Mouse (Mus musculus): ENCODE measurements at regions not wholly inside any gene's neighbourhood (a gene's known extent, or its start where the extent isn't known, plus 50 kb on each side); places are given as distances from the start of the nearest gene placed in this dataset.
"Not testable (repeated sequence)": the region's sequence is repeated elsewhere in the genome, so short reads cannot be mapped to it uniquely, and the experiment has no call there.

DNA sequence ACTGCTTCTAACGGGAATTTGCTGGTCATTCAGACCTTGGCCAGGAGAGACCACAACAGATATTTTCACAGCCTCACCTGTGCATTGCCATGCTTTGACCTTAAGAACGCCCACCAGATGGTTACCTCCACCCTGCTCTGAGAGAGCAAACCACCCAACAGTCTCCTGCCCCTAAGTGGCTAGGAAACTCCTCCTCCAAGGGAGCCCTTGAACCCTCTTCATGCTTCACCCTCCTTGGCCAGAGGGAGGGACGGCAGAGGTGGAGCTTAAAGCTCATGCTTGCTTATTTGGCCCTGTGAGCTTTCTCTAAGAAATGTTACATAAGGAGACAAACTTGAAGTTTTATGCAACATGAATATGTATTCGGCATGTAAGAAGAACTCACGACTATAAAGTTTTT is 645.0 kb upstream of the Gm19410 start:
- 64% methylated on average over 5 of the region's 5 CpGs for WGBS
- no peak for DNase-seq (ENCODE audit: low read depth, low spot score)

DNA sequence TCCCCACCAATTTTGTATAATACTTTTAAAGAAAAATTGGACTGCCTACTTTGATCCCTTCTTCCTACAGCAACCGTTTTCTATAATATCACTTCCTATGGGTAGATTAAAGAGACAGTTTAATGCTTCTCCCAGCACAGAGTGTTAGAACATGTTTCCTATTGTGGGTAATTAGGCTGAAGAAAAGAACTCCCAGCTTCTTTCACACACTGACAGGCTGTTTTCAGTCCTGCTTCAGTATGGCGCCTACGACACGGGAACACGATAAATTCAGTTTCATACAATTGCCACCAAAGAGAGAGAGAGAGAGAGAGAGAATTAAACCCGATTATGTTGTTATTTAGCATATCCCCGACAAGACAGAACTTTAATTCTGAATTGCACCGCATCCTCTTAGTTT is 644.5 kb upstream of the Gm19410 start:
- WGBS: 92% methylated on average over 8 of the region's 8 CpGs
- DNase-seq (ENCODE audit: low read depth, low spot score): no peak

DNA sequence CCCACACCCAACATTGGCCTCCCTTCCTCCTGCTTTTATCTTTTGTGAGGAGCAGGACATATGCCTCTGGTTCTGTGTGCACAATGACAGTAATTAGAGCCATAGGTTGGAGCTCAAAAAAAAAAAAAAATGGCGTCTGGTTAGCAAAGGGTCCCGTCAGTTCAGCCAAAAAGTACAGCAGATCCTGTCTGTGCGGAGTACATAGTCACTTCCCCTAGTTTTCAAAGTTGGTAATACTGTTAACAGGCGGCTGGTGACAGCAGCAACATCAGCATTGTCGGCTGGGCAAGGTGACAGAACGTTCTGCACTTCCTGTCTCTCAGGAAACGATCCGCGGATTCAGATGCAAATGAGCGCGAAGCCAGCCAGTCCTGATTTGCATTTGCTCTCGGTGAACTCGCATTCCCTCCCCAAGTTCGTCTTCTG is 642.4 kb upstream of the Gm19410 start:
- 22% methylated on average over 14 of the region's 14 CpGs for WGBS

DNA sequence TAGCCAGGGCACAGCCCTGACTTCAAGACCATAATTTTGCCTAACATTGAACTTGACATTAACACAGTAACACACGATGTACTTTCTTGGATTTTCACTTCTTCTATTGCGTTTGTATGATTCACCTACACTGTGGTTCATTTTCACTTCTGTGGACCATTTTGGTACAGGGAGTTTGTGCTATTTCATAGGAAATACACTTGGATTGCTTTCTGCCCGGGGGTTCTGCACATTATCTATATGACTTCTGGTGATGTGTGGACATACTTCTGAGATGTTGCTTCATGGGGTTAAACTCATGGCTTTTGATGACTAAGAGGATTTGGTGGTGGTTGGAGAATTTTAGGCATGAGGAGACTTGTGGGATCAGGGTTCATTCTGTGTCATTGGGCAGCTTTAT is 640.4 kb upstream of the Gm19410 start:
- 87% methylated on average over 3 of the region's 3 CpGs for WGBS
- no peak for DNase-seq (ENCODE audit: low read depth, low spot score)

More for the DNA sequence above, 642.4 kb upstream of the Gm19410 start:
- no peak for DNase-seq (ENCODE audit: low read depth, low spot score)

DNA sequence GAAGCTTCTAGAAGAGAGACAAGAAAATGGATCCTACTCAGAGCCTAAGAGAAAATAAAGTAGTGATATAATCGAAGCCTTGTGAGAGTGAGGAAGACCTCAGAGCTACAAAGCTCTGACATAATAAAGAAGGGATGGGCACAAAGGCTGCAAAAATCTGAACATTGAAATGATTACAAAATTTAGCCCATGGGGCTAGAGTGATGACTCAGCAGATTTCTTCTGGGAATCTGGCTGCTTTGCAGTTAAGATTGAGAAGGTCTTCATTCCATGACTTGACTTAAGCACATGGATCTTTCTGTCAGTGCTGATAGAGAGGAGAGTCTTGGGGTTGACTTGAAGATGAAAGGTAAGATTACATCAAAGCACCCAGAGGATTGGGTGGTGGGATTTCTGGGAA is 633.3 kb upstream of the Gm19410 start:
- DNase-seq (ENCODE audit: low read depth, low spot score): no peak
- 81% methylated on average over 1 of the region's 1 CpGs for WGBS

DNA sequence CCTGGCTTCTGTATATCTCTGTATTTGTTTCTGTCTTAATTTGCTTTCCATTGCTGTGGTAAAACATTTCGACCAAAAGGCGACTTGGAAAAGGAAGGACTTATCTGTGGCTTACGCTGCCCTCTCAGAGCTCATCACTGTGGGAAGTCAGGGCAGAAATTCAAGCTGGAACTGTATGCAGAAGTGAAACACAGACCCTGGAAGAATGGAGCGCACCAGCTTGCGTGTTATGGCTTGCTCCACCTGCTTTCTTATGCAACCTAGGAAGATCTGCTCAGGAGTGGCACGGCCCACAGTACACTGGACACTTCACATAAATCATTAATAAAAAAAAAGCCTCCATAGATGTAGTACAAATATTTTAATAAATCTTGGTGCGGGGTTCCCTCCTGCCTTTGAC is 630.0 kb upstream of the Gm19410 start:
- WGBS: 78% methylated on average over 7 of the region's 7 CpGs
- DNase-seq (ENCODE audit: low read depth, low spot score): no peak

DNA sequence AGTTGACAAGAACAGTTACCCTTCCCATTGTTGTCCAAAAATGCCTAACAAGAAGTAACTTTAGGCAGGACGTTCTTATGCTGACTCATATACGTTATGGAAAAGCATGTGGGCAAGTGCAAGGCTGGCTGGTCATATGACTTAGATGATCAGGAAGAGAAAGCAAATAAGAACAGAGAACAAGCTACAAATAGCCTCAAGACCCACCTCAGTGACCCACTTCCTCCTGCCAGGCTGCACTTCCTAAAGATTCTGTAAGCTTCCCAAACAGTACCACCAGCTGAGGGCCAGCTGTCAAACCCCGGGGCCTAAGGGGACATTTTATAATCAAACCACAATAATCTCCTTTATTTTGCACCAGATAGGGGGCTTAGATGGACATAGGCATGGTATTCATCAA is 628.9 kb upstream of the Gm19410 start:
- 75% methylated on average over 3 of the region's 3 CpGs for WGBS
- no peak for DNase-seq (ENCODE audit: low read depth, low spot score)

DNA sequence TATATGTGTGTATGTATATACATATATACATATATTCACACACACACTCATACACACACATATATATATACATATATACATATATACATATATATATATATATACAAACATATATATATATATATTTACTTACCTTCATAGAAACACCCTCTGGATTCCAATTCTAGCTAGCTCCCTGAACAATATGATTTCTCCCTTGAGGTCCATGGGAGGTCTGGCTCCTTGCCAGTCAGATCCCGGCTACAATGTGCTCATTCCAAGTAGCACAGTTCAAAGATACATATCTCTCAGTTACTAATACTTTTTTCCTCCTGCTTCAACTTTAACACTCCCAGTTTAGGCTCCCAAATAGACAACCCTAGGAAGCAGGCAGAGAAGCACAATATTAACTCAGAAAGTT is 624.8 kb upstream of the Gm19410 start:
- WGBS: 72% methylated on average over 1 of the region's 1 CpGs
- no peak for DNase-seq (ENCODE audit: low read depth, low spot score)

DNA sequence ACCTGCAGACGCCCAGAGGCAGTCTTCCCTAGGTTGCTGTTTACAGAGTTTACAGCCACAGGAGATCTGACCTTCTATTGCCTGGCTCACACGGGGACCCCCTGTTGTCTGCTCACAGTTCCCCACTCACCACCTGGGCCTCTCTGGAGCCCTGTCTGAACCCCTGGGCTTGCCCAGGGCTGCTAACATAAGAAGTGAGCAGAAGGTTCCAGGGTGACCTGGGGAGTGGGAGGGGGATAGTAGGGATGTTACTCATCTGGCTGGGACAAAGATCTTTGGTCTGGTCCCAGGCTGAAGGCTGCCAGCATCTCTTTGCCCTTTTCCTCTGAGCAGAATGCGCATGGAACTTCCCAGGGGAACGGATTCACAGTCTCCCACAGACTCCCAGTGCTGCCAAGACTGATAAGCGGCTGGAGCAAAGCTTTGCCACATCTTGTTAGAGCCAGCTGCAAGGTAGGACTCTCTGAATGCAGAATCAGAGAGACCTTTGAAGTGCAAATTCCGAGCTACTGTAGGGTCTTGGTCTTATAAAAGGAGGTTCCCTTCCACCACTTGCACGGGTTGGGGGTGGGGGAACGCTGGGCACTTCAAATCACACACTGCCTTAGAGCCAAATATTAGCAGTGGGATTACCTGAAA is 622.5 kb upstream of the Gm19410 start:
- DNase-seq (ENCODE audit: low read depth, low spot score): no peak
- 51% methylated on average over 8 of the region's 8 CpGs for WGBS

DNA sequence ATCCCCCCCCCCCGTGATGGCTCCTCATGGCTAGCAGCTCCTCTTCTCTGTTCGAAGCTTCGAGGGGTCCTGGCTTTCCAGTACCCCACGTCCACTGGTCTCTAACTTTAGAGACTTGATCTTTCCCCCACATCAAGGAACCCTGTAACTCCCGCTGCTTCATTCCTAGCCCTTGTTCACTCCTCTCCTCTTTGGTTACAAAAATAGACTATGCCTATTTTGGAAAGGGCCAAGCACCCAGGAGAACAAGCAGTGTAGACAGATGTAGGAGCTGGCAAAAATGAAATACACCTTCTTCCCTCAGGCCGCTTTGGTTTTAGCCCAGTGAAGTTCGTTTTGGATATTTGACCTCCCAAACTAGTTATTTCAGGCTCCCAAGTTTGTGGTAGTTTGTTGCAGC is 621.9 kb upstream of the Gm19410 start:
- WGBS: 67% methylated on average over 7 of the region's 7 CpGs
- DNase-seq (ENCODE audit: low read depth, low spot score): no peak

DNA sequence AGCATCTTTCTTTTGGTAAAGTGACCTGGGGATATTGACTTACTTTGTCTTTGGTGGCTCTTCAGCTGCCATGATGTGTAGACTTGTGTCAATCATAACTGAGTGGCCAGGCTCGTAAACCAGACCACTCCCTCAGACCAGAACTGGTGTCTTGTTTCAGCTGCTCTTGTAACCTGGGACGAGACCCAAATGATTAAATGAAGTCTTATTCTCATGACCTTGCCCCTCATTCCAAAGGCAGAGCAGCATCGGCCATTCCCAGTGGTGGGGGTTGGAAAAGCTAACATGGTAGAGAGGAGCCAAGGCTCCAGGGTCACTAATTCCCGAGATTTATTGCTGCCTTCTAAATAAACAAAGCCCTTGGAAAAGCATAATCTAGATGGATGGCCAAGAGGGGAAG is 621.2 kb upstream of the Gm19410 start:
- WGBS: 15% methylated on average over 4 of the region's 4 CpGs
- no peak for DNase-seq (ENCODE audit: low read depth, low spot score)

DNA sequence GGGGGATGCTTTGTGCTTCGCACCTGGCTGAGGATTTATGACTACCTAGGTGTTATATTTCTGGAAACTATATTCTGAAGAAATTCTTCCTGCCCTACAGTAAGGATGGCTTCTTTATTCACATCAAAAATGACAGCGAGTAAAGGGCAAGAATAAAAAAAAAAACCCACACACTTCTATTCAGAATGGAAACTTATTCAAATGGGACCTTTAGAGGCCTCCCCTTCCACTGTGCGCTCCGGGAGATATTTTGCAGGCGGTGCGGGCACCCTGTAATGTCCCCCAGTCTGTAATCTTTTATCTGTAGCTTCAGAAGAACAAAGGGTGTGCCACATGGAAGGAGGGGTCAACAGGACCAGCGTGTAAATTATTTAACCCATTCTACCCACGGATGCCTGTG is 618.1 kb upstream of the Gm19410 start:
- no peak for DNase-seq (ENCODE audit: low read depth, low spot score)
- WGBS: 88% methylated on average over 8 of the region's 8 CpGs

DNA sequence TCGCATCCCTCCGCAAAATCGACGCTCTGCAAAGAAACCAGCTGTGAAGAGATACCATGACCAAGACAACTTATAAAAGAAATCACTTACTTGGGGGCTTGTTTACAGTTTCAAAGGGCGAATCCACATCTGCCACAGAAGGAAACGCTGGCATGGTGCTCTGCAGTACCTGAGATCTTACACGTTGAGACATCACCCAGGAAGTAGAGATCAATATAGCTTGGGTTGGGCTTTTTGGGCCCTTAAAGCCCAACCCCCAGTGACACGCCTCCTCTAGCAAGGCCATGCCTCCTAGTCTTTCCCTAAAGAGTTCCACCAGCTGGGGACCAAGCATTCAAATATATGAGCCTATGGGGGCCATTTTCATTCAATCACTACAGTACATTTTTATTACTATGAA is 617.6 kb upstream of the Gm19410 start:
- DNase-seq (ENCODE audit: low read depth, low spot score): no peak
- WGBS: 83% methylated on average over 8 of the region's 8 CpGs

DNA sequence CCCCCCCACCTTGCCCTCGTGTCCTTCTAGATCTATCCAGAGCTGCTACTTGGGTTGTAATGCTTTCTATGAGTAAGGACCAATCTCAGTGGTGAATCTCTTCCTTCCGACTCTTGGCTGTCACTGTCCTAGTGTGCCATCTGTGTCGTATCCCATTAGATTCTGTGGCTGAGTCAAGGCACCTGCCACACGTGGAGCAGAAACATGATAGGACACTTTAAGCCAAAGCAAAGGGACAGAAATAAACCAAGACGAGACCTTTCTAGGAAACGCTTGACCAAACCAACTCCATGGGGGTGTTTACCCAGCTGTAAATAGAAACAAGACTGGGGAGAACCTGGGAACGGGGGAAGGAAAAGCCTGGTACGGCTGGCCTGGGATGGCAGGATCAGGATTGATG is 613.0 kb upstream of the Gm19410 start:
- 65% methylated on average over 7 of the region's 8 CpGs for WGBS
- no peak for DNase-seq (ENCODE audit: low read depth, low spot score)

DNA sequence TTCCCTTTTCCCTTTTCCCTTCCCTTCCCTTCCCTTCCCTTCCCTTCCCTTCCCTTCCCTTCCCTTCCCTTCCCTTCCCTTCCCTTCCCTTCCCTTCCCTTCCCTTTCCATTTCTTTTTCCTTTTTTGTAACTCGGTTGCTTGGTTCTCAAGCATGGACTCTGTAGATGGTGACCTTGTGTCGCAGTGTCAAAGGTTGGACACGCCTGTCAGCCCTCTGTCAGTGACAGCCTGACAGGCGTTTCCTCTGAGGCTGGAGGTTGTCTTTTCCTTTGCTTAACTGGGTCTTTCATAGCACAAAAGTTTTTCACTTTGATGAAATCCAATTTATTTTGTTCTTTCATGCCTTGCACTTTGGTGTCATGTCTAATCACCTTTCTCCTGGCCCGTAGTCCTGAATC is 609.3 kb upstream of the Gm19410 start:
- 49% methylated on average over 5 of the region's 5 CpGs for WGBS
- no peak for DNase-seq (ENCODE audit: low read depth, low spot score)

DNA sequence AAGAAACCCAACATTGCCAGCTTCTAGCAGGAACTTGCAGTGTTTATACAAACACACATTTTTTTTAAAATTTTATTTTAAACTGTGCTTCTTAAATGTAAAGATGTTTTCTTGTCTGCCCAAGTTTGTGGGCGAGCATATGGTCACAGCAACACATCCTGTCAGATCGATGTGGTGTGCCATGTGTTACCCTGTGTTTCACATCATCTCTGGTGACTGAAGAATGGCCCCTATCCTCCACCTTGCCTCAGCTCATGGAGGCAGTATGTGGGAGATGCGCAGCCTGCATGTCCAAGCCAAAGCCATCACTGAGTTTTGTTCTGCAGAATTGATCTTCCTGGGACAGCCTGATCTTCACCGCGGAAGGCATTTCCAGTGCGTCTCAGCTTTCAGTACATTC is 607.9 kb upstream of the Gm19410 start:
- no peak for DNase-seq (ENCODE audit: low read depth, low spot score)
- WGBS: 90% methylated on average over 6 of the region's 6 CpGs

DNA sequence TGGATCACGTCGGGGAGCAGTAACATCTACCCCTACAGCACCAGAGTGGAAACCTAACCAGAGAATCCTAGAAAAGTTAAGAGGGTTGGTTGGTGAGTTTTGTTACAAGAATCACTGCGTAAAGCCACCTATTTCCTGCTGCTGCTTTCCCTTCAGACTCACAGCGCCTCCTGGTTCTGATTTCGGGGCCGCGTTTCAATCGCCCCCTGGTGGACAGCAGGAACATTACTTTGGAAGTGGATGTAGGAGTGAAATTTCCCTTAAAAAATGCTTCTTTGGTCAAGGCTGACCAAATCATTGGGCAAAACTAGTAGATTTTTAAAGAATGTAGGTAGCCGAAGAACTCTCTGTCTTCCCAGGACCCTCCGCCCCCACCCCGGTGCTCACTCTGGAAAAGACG is 606.3 kb upstream of the Gm19410 start:
- peak; percentile 22 for DNase-seq (ENCODE audit: low read depth, low spot score)
- WGBS: 20% methylated on average over 12 of the region's 12 CpGs

DNA sequence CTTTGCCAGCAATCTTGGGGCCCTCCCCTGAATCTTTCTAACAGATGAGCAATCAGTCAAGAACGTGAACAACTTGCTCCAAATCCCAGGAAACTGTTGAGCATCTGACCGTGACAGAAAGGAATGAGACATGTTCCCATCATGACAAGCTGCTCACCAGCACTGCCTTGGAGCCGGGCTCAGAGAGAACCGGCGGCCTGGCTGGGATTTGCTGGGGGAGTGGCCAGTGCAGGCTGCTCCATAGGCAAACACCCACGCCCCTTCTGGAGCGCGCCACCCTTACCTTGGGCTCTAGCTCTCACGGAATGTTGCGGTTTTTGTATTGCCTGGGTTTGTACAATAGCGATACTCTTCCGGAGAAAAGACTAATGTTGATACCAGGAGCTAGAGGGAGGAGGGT is 605.4 kb upstream of the Gm19410 start:
- DNase-seq (ENCODE audit: low read depth, low spot score): peak; percentile 19
- WGBS: 44% methylated on average over 12 of the region's 12 CpGs

DNA sequence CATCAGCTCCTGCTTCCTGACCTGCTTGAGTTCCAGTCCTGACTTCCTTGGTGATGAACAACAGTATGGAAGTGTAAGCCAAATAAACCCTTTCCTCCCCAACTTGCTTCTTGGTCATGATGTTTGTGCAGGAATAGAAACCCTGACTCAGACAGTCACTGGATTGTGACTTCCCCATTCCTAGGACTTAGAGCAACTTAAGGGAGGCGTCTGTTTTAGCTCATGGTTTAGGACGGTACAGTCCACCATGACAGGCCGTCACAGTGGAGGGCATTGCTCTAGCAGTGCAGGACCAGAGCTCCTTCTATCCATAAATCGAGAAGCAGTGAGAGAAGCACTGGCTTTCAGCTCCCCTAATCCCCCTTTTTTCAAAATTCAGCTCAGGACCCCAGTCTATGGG is 603.4 kb upstream of the Gm19410 start:
- WGBS: 88% methylated on average over 4 of the region's 4 CpGs
- DNase-seq (ENCODE audit: low read depth, low spot score): not testable (repeated sequence)

DNA sequence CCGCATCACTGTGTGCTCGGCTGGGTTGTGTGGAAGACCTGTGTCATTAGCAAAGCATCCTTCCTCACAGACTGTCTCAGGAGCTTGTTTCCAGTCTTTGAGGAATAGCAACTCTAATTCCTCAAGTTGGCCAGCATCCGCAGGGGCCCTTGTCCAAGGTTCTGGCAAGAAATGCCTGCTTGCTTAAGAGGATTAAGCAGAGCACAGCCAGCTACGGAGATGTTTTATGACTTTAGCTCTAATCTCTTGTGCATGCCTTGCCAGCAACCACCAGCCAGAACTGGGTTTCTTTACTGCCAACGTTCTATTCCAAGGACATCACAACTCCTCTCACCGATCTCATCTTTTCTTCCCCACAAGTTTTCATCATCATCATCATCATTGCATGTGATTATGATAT is 599.0 kb upstream of the Gm19410 start:
- WGBS: 71% methylated on average over 6 of the region's 6 CpGs
- DNase-seq (ENCODE audit: low read depth, low spot score): no peak

DNA sequence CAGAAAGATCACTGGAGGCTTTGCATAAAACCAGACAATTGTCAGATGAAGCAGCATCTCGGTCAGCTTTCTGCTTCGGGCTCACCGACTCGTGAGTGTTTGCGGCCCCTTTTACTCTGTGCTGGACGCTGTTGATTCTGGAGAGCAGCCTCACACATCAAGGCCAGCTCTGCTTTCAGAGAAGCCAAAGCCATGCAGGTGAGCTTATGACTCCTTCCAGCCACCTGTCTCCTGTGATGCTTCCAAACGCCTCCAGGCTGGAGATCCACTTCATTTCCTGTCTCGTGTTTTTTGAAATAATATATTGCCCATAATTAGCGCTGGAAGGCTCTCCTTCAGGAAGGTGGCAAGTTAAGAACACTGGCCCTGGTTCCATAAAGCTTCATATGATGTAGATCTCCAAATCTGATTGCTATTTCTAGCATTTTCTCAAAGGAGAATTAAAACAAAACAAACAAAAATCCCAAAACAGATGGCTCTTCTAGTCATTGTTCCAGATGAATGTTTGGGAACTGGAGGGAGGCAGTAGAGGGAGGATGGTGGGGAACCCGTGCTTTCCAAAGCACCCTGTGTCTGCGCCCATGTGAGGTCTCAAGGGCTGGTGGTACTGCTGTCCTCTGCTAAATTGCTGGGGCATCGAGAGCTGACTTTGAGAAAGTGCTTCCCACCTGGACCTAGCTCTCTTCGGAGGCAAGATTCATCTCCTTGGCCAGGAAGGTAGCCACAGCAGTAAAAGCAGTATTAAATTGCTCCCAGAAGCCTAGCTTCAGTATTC is 593.9 kb upstream of the Gm19410 start:
- no peak for DNase-seq (ENCODE audit: low read depth, low spot score)
- WGBS: 75% methylated on average over 13 of the region's 13 CpGs

DNA sequence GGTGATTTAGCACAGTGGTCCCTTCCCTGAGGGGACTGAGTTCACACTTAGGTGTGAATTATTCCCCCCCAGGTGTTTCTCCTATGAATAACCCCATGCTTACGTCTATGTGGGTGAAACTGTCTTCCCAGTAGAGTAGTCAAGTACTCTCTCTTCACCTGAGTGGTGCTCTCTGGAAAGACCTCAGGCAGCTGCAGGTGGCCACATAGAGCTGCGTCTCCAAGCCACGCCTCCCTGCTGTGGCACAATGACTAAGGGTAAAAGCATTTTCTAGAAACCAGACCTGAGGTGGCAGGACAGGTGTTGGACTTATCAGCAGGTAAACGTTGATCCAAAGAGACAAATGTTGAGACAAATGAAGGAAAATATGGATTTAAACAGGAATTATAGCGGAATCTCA is 588.3 kb upstream of the Gm19410 start:
- WGBS: 31% methylated on average over 5 of the region's 5 CpGs
- DNase-seq (ENCODE audit: low read depth, low spot score): no peak

Data from large intestine, adult 2 months (tissue).